Mouse (Mus musculus): Measurements from ENCODE around the gene Chek2.
A peak's percentile ranks its signal among the peaks of the same experiment; 100 is the strongest.
"Not testable (repeated sequence)": the region's sequence is repeated elsewhere in the genome, so short reads cannot be mapped to it uniquely, and the experiment has no call there.

Gene Chek2

GRCm38 (mm10) chr5:110840465-110840864, 686 bp downstream of the Chek2 start:
- DNase-seq (ENCODE audit: low spot score) = peak; percentile 71

- peak; percentile 9 for DNase-seq (ENCODE audit: low spot score)
Measured at GRCm38 (mm10) chr5:110841046-110841862, 1.5 kb downstream of the Chek2 start.

- DNase-seq (ENCODE audit: low spot score) = no peak
Measured at GRCm38 (mm10) chr5:110852990-110853389, 13.2 kb downstream of the Chek2 start.

GRCm38 (mm10) chr5:110857091-110857490, 17.3 kb downstream of the Chek2 start:
- no peak for DNase-seq (ENCODE audit: low spot score)

- no peak for DNase-seq (ENCODE audit: low spot score)
Measured at GRCm38 (mm10) chr5:110859013-110859650, 19.4 kb downstream of the Chek2 start.

GRCm38 (mm10) chr5:110860445-110860844, 20.7 kb downstream of the Chek2 start:
- DNase-seq (ENCODE audit: low spot score) = no peak

- DNase-seq (ENCODE audit: low spot score) = no peak
Measured at GRCm38 (mm10) chr5:110868460-110868859, 28.7 kb downstream of the Chek2 start.

- DNase-seq (ENCODE audit: low spot score) = no peak
Measured at GRCm38 (mm10) chr5:110869242-110869669, 29.5 kb downstream of the Chek2 start.

- DNase-seq (ENCODE audit: low spot score) = no peak
Measured at GRCm38 (mm10) chr5:110873160-110873559, 33.4 kb downstream of the Chek2 start.

GRCm38 (mm10) chr5:110874711-110875110, 34.9 kb downstream of the Chek2 start:
- no peak for DNase-seq (ENCODE audit: low spot score)

- no peak for DNase-seq (ENCODE audit: low spot score)
Measured at GRCm38 (mm10) chr5:110875286-110875685, 35.5 kb downstream of the Chek2 start.

GRCm38 (mm10) chr5:110877666-110878505, 38.1 kb downstream of the Chek2 start:
- DNase-seq (ENCODE audit: low spot score) = no peak

- DNase-seq (ENCODE audit: low spot score) = not testable (repeated sequence)
Measured at GRCm38 (mm10) chr5:110878526-110878925, 38.7 kb downstream of the Chek2 start.

- DNase-seq (ENCODE audit: low spot score) = no peak
Measured at GRCm38 (mm10) chr5:110879042-110879441, 39.3 kb downstream of the Chek2 start.

- DNase-seq (ENCODE audit: low spot score) = peak; percentile 72
Measured at GRCm38 (mm10) chr5:110879584-110880374, 40.0 kb downstream of the Chek2 start, which contains the start of gene Ttc28. Gene Ttc28 (plus strand): TSS chr5:110879803.

GRCm38 (mm10) chr5:110888596-110888995, 48.8 kb downstream of the Chek2 start:
- no peak for DNase-seq (ENCODE audit: low spot score)

GRCm38 (mm10) chr5:110889945-110890344, 50.2 kb downstream of the Chek2 start:
- DNase-seq (ENCODE audit: low spot score) = no peak

GRCm38 (mm10) chr5:110890561-110890960, 50.8 kb downstream of the Chek2 start:
- DNase-seq (ENCODE audit: low spot score) = no peak

GRCm38 (mm10) chr5:110897114-110897788, 57.5 kb downstream of the Chek2 start:
- DNase-seq (ENCODE audit: low spot score) = no peak

- DNase-seq (ENCODE audit: low spot score) = no peak
Measured at GRCm38 (mm10) chr5:110898169-110898568, 58.4 kb downstream of the Chek2 start.

GRCm38 (mm10) chr5:110898785-110899184, 59.0 kb downstream of the Chek2 start:
- no peak for DNase-seq (ENCODE audit: low spot score)
